Mouse (Mus musculus): ENCODE measurements around the gene Esrrb. TPM values are rescaled to one million over a fixed set of nuclear protein-coding genes. Genes with fewer than 3 reads are reported as not detected.

Esrrb gene
- polyA plus RNA-seq, 1 experiment from 2014 or later: 2.7 TPM

GRCm38 (mm10) chr12:86558889-86559288, 198.0 kb downstream of the Esrrb start:
- ATAC-seq (ENCODE audit: low FRiP score): no peak
- WGBS: 91% methylated on average over 9 of the region's 9 CpGs

GRCm38 (mm10) chr12:86562705-86563104, 201.8 kb downstream of the Esrrb start:
- H3K27ac ChIP-seq: no peak overlapping the region
- no peak for ATAC-seq (ENCODE audit: low FRiP score)
- 79% methylated on average over 3 of the region's 3 CpGs for WGBS

More at GRCm38 (mm10) chr12:86558889-86559288, 198.0 kb downstream of the Esrrb start:
- no peak for DNase-seq (ENCODE audit: low spot score)
- no peak overlapping the region for H3K4me2 ChIP-seq (replicated peaks)
- H3K4me3 ChIP-seq (replicated peaks; ENCODE audit: low read length): no peak overlapping the region
- no peak overlapping the region for H3K9ac ChIP-seq
- no peaks in the 10 kb centered on the region for H3K27me3 ChIP-seq (ENCODE audit: control insufficient read depth, insufficient read depth, low read length)
- no peaks in the 10 kb centered on the region for H3K36me3 ChIP-seq (replicated peaks; ENCODE audit: control insufficient read depth, insufficient read depth)
- no peaks in the 10 kb centered on the region for H3K4me1 ChIP-seq (replicated peaks; ENCODE audit: control insufficient read depth, insufficient read depth, low read length)
- H3K27ac ChIP-seq: no peak overlapping the region
- no peaks in the 10 kb centered on the region for H3K9me3 ChIP-seq (ENCODE audit: control insufficient read depth, low read length)

GRCm38 (mm10) chr12:86565996-86566395, 205.1 kb downstream of the Esrrb start:
- no peaks in the 10 kb centered on the region for H3K9me3 ChIP-seq (ENCODE audit: control insufficient read depth, low read length)
- no peak for ATAC-seq (ENCODE audit: low FRiP score)
- H3K9ac ChIP-seq: no peak overlapping the region
- DNase-seq (ENCODE audit: low spot score): no peak
- no peak overlapping the region for H3K4me2 ChIP-seq (replicated peaks)
- WGBS: 80% methylated on average over 5 of the region's 5 CpGs
- H3K4me3 ChIP-seq (replicated peaks; ENCODE audit: low read length): no peak overlapping the region
- no peaks in the 10 kb centered on the region for H3K27me3 ChIP-seq (ENCODE audit: control insufficient read depth, insufficient read depth, low read length)
- no peaks in the 10 kb centered on the region for H3K36me3 ChIP-seq (replicated peaks; ENCODE audit: control insufficient read depth, insufficient read depth)
- no peak overlapping the region for H3K27ac ChIP-seq
- no peaks in the 10 kb centered on the region for H3K4me1 ChIP-seq (replicated peaks; ENCODE audit: control insufficient read depth, insufficient read depth, low read length)

More at GRCm38 (mm10) chr12:86562705-86563104, 201.8 kb downstream of the Esrrb start:
- Histone ChIP-seq H3K9me3 (ENCODE audit: control insufficient read depth, low read length) (no peaks in the 10 kb centered on the region), H3K36me3 (replicated peaks; ENCODE audit: control insufficient read depth, insufficient read depth) (no peaks in the 10 kb centered on the region), H3K27me3 (ENCODE audit: control insufficient read depth, insufficient read depth, low read length) (no peaks in the 10 kb centered on the region), H3K4me3 (replicated peaks; ENCODE audit: low read length) (no peak overlapping the region), H3K9ac (no peak overlapping the region), H3K4me1 (replicated peaks; ENCODE audit: control insufficient read depth, insufficient read depth, low read length) (no peaks in the 10 kb centered on the region), H3K4me2 (replicated peaks) (no peak overlapping the region)
- DNase-seq (ENCODE audit: low spot score): no peak

Other genes with a start within 250 kb of the Esrrb start
- 26.7 and 29.6 TPM in 2 replicates for gene Gpatch2l, start 119.3 kb upstream of the Esrrb start, polyA plus RNA-seq (2014; fragmentation: Nextera tagmentation; extraction: Ambion mirVana)